Mouse (Mus musculus): ENCODE measurements around the gene Fap. TPM values are rescaled to one million over a fixed set of nuclear protein-coding genes. Genes with fewer than 3 reads are reported as not detected.

The Fap gene
- polyA plus RNA-seq, 1 experiment, result 0.26 TPM

DNA sequence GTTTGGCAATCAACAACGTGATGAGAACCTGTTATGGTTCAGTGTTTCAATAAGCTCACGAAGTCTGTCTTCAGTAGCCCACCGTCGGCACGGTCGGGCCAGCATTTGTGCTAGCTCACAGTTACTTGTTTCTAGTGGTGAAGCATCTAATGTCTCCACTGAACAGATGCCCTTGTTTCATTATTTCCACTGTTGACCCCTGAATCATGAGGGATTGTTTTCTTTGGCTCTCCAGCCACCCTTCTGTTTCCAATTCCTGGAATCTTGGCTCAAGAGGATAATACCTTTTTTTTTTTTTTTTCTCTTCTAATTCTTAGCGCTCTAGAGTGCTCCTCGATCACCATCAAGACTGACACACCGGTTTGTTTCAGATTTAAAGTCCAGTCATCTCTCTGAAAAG is 104.3 kb downstream of the Fap start:
- no peak for DNase-seq (ENCODE audit: low read depth in 1 of 2, low spot score in 2 of 2)

DNA sequence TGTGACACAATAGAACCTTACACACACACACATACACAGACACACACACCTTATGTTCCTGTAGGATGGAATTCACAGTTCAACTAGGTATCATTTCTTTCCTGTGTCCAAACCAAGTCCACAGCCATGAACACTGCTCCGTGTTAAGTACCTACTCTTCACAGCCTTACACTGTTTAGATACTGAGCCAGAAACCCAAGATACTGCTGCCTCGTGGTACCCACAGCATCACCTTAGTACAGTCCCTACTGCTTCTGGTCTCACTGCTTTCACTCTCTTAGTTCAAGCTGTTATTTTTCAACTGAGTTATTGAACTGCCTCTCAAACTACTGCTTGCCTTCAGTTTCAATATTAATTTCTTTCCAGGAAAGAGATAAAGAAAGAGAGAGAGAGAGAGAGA is 110.6 kb downstream of the Fap start:
- no peak for DNase-seq (ENCODE audit: low read depth in 1 of 2, low spot score in 2 of 2)
- H3K4me3 ChIP-seq (ENCODE audit: extremely low read depth, insufficient read depth, insufficient read length), result no peak overlapping the region
- no peaks in the 10 kb centered on the region for H3K27me3 ChIP-seq (ENCODE audit: control insufficient read depth, insufficient read depth, low read length)
- 83% methylated on average over 2 of the region's 2 CpGs for WGBS
- H3K4me1 ChIP-seq (ENCODE audit: control insufficient read depth, insufficient read depth, insufficient read length), result peaks cover 11% of the 10 kb centered on the region; the same call in 1 of the 2 replicates
- no peak overlapping the region for H3K27ac ChIP-seq (ENCODE audit: insufficient read depth, low read length)
- no peaks in the 10 kb centered on the region for H3K36me3 ChIP-seq (ENCODE audit: control insufficient read depth, insufficient read depth, low read length)
- no peak for TF ChIP-seq CTCF (IDR thresholded peaks at IDR 0.05; ENCODE audit: extremely low read depth, insufficient read depth, insufficient read length, insufficient replicate concordance)
- no peak for TF ChIP-seq POLR2A (IDR thresholded peaks at IDR 0.05; ENCODE audit: low read depth, low read length)

More for the DNA sequence above, 104.3 kb downstream of the Fap start:
- 87% methylated on average over 9 of the region's 9 CpGs for WGBS
- Histone ChIP-seq H3K4me1 (ENCODE audit: control insufficient read depth, insufficient read depth, insufficient read length) (no peaks in the 10 kb centered on the region), H3K4me3 (ENCODE audit: extremely low read depth, insufficient read depth, insufficient read length) (no peak overlapping the region), H3K36me3 (ENCODE audit: control insufficient read depth, insufficient read depth, low read length) (no peaks in the 10 kb centered on the region), H3K27ac (ENCODE audit: insufficient read depth, low read length) (no peak overlapping the region), H3K27me3 (ENCODE audit: control insufficient read depth, insufficient read depth, low read length) (no peaks in the 10 kb centered on the region)
- no peak for TF ChIP-seq CTCF (IDR thresholded peaks at IDR 0.05; ENCODE audit: extremely low read depth, insufficient read depth, insufficient read length, insufficient replicate concordance)
- TF ChIP-seq POLR2A (IDR thresholded peaks at IDR 0.05; ENCODE audit: low read depth, low read length), result no peak

DNA sequence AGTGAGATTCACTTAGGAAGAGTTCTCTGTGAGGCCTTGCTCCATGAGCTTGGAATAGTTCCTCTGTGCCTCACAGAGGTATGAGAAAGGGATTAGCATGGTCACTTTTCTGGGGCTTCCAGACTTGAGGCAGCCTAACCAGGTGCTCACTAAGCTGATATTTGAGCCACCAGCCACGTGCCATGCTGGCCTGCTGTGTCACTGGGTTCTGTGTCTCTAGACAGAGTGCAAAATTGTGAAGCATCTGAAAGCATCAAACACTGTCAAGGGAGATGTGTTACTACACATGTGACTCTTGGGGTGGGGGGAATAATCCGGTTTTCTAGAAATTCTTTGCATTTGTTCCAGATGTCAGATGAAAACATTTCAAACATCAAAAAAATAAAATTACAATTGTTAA is 111.7 kb downstream of the Fap start:
- TF ChIP-seq POLR2A (IDR thresholded peaks at IDR 0.05; ENCODE audit: low read depth, low read length), result no peak
- TF ChIP-seq CTCF (IDR thresholded peaks at IDR 0.05; ENCODE audit: extremely low read depth, insufficient read depth, insufficient read length, insufficient replicate concordance), result no peak
- no peak overlapping the region for H3K27ac ChIP-seq (ENCODE audit: insufficient read depth, low read length)
- WGBS, result 89% methylated on average over 2 of the region's 2 CpGs

GRCm38 (mm10) chr2:62460815-62461450 is 112.9 kb downstream of the Fap start:
- Histone ChIP-seq H3K4me3 (ENCODE audit: extremely low read depth, insufficient read depth, insufficient read length) (no peak overlapping the region), H3K27me3 (ENCODE audit: control insufficient read depth, insufficient read depth, low read length) (no peaks in the 10 kb centered on the region), H3K36me3 (ENCODE audit: control insufficient read depth, insufficient read depth, low read length) (no peaks in the 10 kb centered on the region), H3K27ac (ENCODE audit: insufficient read depth, low read length) (peak overlapping the region; percentile 44), H3K4me1 (ENCODE audit: control insufficient read depth, insufficient read depth, insufficient read length) (peaks cover 11% of the 10 kb centered on the region; the same call in 1 of the 2 replicates)
- peak in 1 of 2 experiments; percentile 28 for DNase-seq (ENCODE audit: low read depth in 1 of 2, low spot score in 2 of 2)
- WGBS, result 47% methylated on average over 12 of the region's 12 CpGs
- no peak for TF ChIP-seq POLR2A (IDR thresholded peaks at IDR 0.05; ENCODE audit: low read depth, low read length)
- TF ChIP-seq CTCF (IDR thresholded peaks at IDR 0.05; ENCODE audit: extremely low read depth, insufficient read depth, insufficient read length, insufficient replicate concordance), result no peak

More for the DNA sequence above, 111.7 kb downstream of the Fap start:
- Histone ChIP-seq H3K27me3 (ENCODE audit: control insufficient read depth, insufficient read depth, low read length) (no peaks in the 10 kb centered on the region), H3K4me1 (ENCODE audit: control insufficient read depth, insufficient read depth, insufficient read length) (peaks cover 11% of the 10 kb centered on the region; the same call in 1 of the 2 replicates), H3K4me3 (ENCODE audit: extremely low read depth, insufficient read depth, insufficient read length) (no peak overlapping the region), H3K36me3 (ENCODE audit: control insufficient read depth, insufficient read depth, low read length) (no peaks in the 10 kb centered on the region)
- DNase-seq (ENCODE audit: low read depth in 1 of 2, low spot score in 2 of 2), result no peak

- peak; percentile 64 to 70 for DNase-seq (ENCODE audit: low read depth in 1 of 2, low spot score in 2 of 2)
- peaks cover 11% of the 10 kb centered on the region; the same call in 1 of the 2 replicates for H3K4me1 ChIP-seq (ENCODE audit: control insufficient read depth, insufficient read depth, insufficient read length)
- H3K27me3 ChIP-seq (ENCODE audit: control insufficient read depth, insufficient read depth, low read length), result no peaks in the 10 kb centered on the region
- 9% methylated on average over 7 of the region's 7 CpGs for WGBS
- peak overlapping the region; percentile 66; the same call in 1 of the 2 replicates for H3K27ac ChIP-seq (ENCODE audit: insufficient read depth, low read length)
- no peak for TF ChIP-seq CTCF (IDR thresholded peaks at IDR 0.05; ENCODE audit: extremely low read depth, insufficient read depth, insufficient read length, insufficient replicate concordance)
- no peak for TF ChIP-seq POLR2A (IDR thresholded peaks at IDR 0.05; ENCODE audit: low read depth, low read length)
- no peak overlapping the region for H3K4me3 ChIP-seq (ENCODE audit: extremely low read depth, insufficient read depth, insufficient read length)
- no peaks in the 10 kb centered on the region for H3K36me3 ChIP-seq (ENCODE audit: control insufficient read depth, insufficient read depth, low read length)
Observed at GRCm38 (mm10) chr2:62460231-62460710, 113.6 kb downstream of the Fap start.

DNA sequence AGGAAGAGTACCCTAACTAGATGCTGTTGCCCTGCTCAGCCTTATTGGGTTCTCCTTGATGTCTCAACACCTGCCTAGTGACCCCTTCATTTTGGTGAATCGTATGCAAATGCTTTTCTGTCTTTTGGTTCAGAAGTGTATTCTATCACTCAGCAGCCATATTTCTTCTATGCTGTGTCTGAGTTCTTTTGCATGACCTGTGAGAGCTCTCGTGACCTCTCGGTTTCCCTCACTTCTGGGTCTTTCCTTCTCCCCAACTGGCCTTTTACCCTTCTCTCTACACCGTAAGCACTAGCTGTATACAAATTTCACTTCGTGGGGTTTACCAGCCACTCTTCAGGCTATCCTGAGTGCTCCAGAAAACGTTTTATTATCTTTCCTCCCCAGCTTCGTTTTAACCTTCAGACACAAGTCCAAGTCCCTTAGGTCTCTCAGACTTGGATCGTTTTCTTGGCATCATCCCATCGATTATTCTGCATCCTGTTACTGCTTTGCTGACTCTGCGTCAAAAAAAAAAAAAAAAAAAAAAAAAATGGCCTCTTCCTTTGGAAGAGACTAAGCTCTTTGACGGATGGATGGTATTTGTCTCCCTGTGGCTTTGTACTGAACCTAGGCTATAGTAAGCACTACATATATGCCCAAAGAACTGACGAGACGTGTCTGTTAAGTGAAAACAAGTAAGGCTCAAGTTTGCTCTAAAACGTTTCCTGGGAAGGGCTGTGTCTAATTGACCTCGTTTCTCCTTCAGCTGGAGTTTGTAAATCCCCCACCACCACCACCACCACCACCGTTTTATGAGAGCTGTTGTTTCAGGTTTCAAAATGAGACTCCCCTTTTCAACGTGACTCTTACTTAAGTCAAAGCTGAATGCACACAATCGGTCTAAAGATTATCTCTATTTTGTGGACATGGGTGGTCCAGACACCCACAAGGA is 114.4 kb downstream of the Fap start:
- Histone ChIP-seq H3K4me3 (ENCODE audit: extremely low read depth, insufficient read depth, insufficient read length) (no peak overlapping the region), H3K27me3 (ENCODE audit: control insufficient read depth, insufficient read depth, low read length) (no peaks in the 10 kb centered on the region), H3K4me1 (ENCODE audit: control insufficient read depth, insufficient read depth, insufficient read length) (peaks cover 11% of the 10 kb centered on the region; the same call in 1 of the 2 replicates), H3K27ac (ENCODE audit: insufficient read depth, low read length) (peak overlapping the region; percentile 66; the same call in 1 of the 2 replicates), H3K36me3 (ENCODE audit: control insufficient read depth, insufficient read depth, low read length) (no peaks in the 10 kb centered on the region)
- DNase-seq (ENCODE audit: low read depth in 1 of 2, low spot score in 2 of 2), result no peak
- TF ChIP-seq POLR2A (IDR thresholded peaks at IDR 0.05; ENCODE audit: low read depth, low read length) (no peak), CTCF (IDR thresholded peaks at IDR 0.05; ENCODE audit: extremely low read depth, insufficient read depth, insufficient read length, insufficient replicate concordance) (no peak)
- WGBS, result 48% methylated on average over 18 of the region's 18 CpGs

All from spleen, adult 2 months (tissue).